Mouse (Mus musculus) right cerebral cortex, adult 18-20 months (tissue): ENCODE results near the gene Smarcad1.

Experiments
- DNase-seq: peaks from one replicate; pipeline ENCODE4 v3.0.0; 2022; ENCODE audit warnings: mixed read lengths

Smarcad1 gene

DNA sequence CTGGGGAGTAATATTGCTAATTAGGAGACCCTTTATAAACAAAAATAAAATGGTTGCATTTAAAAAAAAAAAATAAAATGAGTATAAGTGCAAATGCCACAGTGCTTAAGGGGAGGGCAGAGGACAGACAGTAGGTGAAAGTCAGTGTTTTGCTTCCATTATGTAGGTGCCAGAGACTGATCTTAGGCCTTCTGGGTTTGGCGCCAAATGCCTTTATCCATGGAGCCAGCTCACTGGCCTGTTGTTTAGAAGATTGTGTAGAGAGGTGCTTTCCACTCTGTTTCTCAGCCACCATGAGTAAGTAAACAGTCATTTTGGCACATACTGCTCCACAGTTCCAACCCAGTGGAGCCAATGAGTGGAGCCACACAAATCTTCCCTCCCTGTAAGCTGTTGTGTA lies 75.2 kb downstream of the Smarcad1 start:
- DNase-seq: no peak

DNA sequence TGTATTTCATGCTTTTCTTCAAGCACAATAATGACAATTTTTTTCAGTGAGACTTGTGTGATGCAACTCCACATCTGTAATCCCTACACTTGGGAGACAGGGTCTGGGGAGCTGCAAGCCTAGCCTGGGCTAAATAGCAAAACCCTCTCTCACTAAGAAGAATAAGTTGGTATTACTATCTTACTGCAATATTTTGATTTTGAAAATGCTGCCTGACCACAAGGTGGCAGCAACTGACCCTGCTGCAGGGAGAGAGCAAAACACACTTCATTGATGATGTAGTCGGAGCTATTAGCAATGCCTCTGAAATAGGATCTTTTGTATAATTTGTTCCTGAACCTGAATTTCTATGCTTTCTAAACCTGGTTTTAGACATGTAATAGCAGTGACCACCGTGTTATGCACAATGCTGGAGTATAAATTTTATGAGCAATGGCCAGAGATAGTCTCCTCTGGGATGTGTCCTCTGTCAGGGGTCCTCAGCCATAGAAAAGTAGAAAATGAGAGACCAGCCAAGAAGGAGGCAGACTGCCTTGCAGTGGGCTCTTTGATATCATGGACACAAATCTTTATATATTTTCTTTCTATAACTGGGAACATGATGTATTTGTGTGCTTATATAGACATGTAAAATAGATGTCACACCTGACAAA lies 83.8 kb downstream of the Smarcad1 start:
- DNase-seq: peak; percentile 51

DNA sequence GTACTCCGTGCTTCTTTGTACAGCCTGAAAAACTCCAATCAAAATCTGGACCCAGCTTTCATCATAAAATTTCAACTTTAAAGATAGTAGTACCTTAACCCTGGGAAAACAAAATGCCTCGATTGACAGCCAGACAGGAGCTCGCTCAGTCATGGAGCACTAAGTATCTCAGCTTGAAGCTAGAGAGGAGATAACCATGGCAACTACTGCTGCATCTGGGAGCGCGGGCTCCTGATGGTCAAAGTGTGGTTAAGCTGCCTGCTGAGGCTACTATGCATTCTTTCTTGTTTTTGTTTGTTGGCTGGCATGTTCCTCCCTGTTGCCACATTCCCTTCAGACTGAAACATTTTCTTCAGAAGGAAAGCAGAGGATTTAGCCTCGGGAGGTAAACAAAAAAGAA lies 90.0 kb downstream of the Smarcad1 start:
- DNase-seq: no peak

DNA sequence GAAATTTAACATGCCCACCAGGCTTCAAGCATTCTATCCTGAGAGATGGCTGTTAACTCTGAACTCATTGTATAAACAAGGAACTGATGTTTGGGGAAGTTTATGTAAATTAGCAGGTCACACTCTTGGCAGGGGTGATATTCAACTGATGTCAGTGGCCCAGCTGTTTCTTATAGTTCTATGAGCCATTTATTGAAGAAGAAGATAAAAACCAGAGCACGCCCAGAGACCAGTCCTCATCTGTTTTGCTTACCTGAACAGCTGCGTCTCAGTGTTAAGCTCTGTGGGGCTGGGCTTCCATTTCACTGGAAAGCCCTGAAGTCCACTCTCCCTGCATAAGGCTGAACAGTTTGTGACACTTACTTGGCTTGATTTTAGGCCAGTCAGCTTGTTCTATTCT lies 95.4 kb downstream of the Smarcad1 start:
- DNase-seq: no peak

DNA sequence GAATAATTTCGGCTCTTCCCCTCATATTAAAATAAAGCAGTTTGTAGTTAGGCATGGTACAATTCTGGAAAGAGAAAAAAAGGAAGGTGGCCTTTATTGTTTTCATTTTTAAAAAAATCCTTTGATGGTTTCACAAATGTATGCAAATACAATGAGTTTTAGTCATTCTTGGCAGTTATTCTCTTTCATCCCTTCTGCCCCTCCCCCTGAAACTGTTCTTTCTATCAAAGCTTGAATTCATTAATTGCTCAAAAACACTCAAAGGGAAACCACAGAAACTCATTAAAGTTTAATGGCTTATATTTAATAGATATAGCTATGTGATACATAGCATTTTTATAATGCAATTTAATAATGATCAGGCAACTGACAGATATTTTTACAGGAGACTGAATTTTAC lies 95.9 kb downstream of the Smarcad1 start:
- DNase-seq: no peak

DNA sequence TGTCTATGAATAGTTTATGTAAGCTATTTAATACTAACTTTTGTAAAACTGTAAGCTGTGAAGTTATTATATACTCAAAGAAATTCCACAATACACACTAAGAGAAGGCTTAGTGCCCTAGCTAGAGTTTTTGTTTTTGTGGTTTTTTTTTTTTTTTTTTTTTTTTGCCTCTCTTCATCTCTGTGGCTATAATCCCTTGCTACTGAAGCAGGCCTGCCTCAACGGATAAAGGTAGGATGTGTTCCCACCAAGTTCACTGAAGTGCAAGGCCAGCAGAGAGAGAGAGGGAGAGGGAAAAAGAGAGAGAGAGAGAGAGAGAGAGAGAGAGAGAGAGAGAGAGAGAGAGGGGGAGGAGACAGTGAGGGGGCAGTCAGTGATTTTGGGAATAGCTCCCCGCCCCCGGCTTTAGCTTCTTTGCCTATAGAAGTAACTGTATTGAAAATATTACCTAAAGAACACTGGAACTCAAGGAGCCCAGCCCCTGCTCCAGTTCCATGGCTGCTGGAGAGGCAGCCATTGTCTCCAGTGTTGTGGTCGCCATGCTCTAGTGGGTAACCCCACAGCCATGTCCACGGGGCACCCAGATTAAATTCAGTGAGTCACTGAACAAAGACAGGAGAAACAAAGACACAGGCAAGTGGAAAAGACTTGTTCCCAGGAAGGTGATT lies 97.8 kb downstream of the Smarcad1 start:
- DNase-seq: no peak

DNA sequence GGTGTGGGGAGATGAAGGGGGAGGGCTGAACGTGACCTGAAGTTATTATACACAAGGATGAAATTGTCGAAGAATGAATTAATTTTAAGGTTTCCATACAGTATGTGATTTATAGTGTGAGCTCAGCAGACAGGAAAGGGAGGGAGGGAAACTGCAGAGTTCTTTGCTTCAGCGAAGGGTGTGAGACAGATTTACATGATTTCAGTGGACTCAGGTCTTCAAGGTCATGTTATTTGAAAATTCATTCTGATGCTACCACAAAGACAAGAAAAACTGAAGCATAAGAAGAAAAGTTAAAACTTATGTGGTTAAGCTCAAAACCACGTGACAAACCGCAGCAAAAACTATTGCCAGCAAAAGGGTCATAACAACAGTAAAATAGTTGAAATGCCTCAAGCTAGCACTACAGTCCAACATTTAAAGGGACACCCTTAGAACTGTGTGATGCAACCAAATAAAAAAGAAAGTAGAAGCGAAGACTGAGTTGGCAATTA lies 98.4 kb downstream of the Smarcad1 start:
- no peak for DNase-seq

DNA sequence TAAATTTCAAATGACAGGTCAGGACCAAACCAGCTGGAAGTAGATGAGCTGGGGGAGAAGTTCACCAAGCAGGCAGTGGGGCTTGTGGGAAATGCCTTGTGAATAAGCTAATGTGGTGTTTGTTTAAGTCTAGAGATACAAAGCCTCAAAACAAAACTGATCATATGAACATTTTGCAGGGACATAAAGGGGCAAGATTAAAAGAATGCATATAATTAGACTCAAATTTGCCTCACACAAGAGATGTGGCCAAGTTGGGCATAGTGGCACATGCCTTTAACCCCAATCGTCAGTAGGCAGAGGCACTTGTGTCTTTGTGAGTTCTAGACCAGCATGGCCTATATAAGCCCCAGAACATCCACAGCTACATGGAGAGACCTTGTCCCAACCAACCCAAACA lies 99.9 kb downstream of the Smarcad1 start:
- no peak for DNase-seq

DNA sequence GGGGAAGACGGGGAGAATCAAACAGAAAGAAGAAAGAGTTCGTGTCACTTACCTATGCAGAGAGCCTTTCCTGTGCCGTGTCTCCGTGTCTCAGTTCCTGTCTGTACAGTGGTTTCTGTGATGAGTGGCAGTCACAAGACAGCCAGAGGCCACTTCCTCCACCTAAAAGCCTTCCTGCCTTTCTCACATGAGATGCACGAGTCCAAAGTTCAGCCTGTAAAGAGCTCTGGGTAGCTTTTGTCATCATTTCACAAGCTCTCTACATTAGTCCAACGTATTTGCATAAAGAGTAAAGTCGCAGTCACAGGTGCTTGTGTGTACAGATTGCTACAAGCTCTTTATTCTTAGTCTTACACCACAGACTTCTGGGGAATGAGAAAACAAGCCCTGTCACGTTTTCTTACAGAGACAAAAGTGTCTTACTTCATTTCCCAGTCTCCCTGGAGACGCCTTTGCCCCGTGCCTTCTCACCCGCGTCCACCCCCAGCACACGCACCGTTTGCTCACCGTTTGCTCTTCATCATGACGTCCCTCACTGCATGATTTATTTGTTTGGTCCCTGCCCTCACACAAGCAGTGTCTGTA lies 102.3 kb downstream of the Smarcad1 start, which contains the start of gene Hpgds:
TSS of gene Hpgds (minus strand) at position 288 of the 585 bp plus-strand sequence.
- DNase-seq: no peak

DNA sequence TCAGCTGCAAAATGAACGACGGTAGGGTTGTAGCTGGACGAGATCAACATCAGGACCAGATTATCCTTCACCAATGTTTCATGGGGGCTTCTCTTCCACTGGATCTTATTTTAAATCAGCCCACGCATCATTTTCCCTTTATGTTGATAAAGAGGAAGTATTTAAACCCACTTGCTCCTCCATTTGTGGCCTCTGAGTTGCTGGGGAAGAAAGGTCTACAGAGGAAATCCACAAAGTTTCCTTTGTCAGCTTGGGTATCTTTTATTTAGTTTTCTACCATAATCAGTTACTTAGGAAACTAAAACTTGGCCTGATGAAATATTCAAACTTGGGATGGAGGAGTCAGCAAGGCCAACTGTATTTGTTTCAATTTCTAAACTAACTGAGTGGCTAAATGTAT lies 104.0 kb downstream of the Smarcad1 start:
- DNase-seq: no peak

DNA sequence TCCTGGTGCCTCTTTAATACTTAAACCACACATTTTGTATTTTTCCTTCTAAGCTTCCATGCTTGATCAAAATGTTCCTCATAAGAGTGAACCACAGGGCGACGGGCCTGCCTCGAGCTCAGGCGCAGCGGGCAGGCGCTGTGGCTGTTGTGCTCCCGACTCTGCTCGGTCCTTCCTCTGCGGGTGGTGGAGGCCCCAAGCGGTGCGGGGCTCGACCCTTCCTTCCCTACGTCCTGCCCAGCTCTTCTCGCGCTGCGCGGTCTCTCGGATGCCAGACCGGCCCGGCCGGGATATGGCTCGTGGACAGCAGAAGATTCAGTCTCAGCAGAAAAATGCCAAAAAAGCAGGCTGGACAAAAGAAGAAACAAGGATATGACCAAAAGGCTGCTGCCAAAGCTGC lies 108.3 kb downstream of the Smarcad1 start:
- no peak for DNase-seq

DNA sequence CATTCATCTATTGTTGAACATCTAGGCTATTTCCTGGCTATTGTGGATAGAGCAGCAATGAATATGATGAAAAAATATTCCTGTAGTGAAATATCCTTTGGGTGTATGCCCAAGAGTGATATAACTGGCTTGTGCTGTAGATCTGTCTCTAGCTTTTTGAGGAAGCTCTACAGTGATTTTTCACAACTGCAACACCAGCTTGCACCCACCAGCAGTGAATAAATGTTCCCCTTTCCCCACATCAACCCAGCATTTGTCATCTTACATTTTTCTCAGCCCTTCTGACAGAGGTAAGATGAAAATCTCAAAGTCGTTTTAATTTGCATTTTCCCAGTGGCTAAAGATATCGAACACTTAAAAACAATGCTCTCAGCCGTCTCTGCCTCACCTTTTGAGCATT lies 111.2 kb downstream of the Smarcad1 start:
- DNase-seq: no peak

DNA sequence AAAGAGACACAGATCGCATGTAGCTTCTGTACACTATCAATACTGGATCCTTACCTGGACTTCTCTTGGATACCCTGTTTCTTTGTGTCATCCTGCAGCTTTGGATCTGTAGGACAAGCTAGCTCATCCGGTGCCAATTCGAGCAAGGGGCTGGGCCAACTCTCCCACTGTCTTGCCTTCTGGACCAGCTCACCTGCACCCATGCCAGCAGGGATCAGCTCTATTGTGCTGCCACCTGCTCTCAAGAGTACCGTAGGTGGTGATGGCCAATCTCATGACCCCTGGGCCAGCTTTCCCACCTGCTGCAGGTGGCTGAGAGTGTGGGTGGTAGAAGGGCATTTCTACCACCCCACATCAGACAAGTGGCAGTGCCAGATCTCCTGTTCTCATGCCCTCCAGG lies 114.7 kb downstream of the Smarcad1 start:
- no peak for DNase-seq

DNA sequence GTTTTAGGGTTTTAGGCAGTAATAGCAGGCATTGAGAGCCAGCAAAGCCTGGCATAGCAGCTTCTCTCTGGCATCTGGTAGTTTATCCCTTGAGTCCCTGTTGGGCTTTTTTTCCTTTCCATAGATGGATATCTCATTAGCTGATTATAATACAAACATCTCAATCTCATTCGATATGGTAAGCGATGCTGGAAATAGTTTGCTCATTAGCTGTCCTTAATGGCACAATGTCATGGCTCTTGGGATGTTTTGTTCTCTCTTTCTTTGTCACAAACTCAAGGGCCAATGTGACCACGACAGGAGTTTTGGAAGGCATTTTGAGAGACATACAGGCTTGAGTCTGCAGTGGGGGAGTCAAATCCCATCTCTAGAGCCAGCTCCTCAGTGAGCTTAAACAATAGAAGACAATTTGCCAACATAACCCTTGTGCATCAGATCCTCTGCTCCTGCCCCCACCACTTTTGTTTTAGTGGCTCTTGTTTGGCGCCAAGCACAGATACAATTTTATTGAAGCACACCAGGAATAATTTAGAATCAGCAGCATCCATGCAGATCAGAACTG lies 117.1 kb downstream of the Smarcad1 start:
- no peak for DNase-seq

DNA sequence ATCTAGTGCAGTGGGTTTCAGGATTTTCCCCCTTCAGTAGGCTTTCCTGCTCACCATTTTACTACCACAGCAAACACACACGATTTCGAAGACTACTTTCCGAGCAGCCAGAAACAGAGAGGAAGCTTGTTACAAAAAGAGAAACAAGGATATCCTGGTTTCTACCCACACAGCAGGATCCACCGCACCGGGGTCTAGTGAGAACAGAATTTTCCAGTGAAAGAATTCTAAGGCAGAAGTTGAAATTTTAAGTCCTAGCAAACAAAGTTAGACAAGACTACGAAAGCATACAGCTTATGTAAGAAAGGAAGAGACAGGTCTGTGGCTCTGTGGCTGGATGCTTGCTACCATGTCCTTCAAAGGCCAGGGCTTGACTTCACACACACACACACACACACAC lies 121.8 kb downstream of the Smarcad1 start:
- peak; percentile 20 for DNase-seq

DNA sequence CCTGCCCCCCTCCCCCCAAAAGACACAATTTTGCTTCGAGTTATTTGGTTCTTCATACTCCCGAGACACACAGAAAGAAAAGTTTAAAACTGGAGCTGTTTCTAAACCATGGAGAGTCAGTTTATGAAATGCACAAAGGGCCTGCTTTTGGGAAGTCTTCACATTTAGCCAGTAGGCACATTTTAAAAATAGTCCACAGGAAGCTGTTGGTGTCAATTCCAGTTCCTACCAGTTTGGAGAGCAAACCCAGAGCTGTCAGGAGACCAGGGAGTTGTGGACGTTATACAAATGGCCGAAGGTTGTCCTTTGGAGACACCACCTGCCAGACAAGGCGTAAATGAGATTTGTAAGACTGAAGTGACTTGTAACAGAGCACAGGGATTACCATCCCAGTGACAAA lies 122.6 kb downstream of the Smarcad1 start:
- DNase-seq: no peak
